Mouse (Mus musculus) MEL-GATA-1-ER (cell line): Measurements from ENCODE around the gene Nprl2.
A peak's percentile ranks its signal among the peaks of the same experiment; 100 is the strongest.

Source experiments
- DNase-seq: peaks from one replicate; pipeline ENCODE4 v3.0.0-alpha.2; 2012; ENCODE audit warnings: low read depth; ENCODE audit errors: extremely low read depth

Gene Nprl2

GRCm38 (mm10) chr9:107541474-107542351 is at the start of gene Nprl2, which contains the start of gene Cyb561d2:
Gene Nprl2 (plus strand): TSS chr9:107542226.
Gene Cyb561d2 (minus strand): TSS chr9:107542193.
- DNase-seq = peak; percentile 84

- DNase-seq = no peak
Measured at GRCm38 (mm10) chr9:107493511-107493910, 48.5 kb upstream of the Nprl2 start.

GRCm38 (mm10) chr9:107494238-107494637 is 47.8 kb upstream of the Nprl2 start:
- DNase-seq = no peak

- DNase-seq = no peak
Measured at GRCm38 (mm10) chr9:107496359-107496758, 45.7 kb upstream of the Nprl2 start.

- no peak for DNase-seq
Measured at GRCm38 (mm10) chr9:107500708-107501286, 41.2 kb upstream of the Nprl2 start.

GRCm38 (mm10) chr9:107502131-107502846 is 39.7 kb upstream of the Nprl2 start:
- DNase-seq = no peak

- DNase-seq = no peak
Measured at GRCm38 (mm10) chr9:107504662-107505537, 37.1 kb upstream of the Nprl2 start.

- no peak for DNase-seq
Measured at GRCm38 (mm10) chr9:107508266-107508665, 33.8 kb upstream of the Nprl2 start.

- DNase-seq = no peak
Measured at GRCm38 (mm10) chr9:107510384-107511100, 31.5 kb upstream of the Nprl2 start.

GRCm38 (mm10) chr9:107511436-107511835 is 30.6 kb upstream of the Nprl2 start:
- DNase-seq = no peak

GRCm38 (mm10) chr9:107512326-107512725 is 29.7 kb upstream of the Nprl2 start:
- no peak for DNase-seq

GRCm38 (mm10) chr9:107514303-107514955 is 27.6 kb upstream of the Nprl2 start:
- DNase-seq = no peak

- no peak for DNase-seq
Measured at GRCm38 (mm10) chr9:107520331-107520730, 21.7 kb upstream of the Nprl2 start.

- no peak for DNase-seq
Measured at GRCm38 (mm10) chr9:107521190-107521589, 20.8 kb upstream of the Nprl2 start.

- no peak for DNase-seq
Measured at GRCm38 (mm10) chr9:107521711-107522399, 20.2 kb upstream of the Nprl2 start.

- no peak for DNase-seq
Measured at GRCm38 (mm10) chr9:107522400-107522711, 19.7 kb upstream of the Nprl2 start.

- no peak for DNase-seq
Measured at GRCm38 (mm10) chr9:107526198-107527026, 15.6 kb upstream of the Nprl2 start.

GRCm38 (mm10) chr9:107533791-107534407 is 8.1 kb upstream of the Nprl2 start, which contains the start of gene Tmem115:
Gene Tmem115 (plus strand): TSS chr9:107533945.
- DNase-seq = peak; percentile 96
